Mouse (Mus musculus) small intestine, adult 2 months (tissue): ENCODE data around the gene Zfp1.

Experiments used
- CTCF ChIP-seq: fragments of 200-500 bp; IDR thresholded peaks from 2 replicates; pipeline ENCODE4 v1.5.1; 2012; ENCODE audit warnings: low read depth, mild to moderate bottlenecking, control low read depth, inconsistent platforms, low read length, moderate library complexity, mixed read lengths; ENCODE audit not compliant: insufficient replicate concordance, insufficient read length; ENCODE audit errors: extremely low read depth
- POLR2A ChIP-seq: fragments of 200-500 bp; IDR thresholded peaks from 2 replicates; pipeline ENCODE4 v1.6.1; 2012; ENCODE audit warnings: low read depth, mild to moderate bottlenecking, control low read depth, inconsistent platforms, low read length, moderate library complexity

DNA sequence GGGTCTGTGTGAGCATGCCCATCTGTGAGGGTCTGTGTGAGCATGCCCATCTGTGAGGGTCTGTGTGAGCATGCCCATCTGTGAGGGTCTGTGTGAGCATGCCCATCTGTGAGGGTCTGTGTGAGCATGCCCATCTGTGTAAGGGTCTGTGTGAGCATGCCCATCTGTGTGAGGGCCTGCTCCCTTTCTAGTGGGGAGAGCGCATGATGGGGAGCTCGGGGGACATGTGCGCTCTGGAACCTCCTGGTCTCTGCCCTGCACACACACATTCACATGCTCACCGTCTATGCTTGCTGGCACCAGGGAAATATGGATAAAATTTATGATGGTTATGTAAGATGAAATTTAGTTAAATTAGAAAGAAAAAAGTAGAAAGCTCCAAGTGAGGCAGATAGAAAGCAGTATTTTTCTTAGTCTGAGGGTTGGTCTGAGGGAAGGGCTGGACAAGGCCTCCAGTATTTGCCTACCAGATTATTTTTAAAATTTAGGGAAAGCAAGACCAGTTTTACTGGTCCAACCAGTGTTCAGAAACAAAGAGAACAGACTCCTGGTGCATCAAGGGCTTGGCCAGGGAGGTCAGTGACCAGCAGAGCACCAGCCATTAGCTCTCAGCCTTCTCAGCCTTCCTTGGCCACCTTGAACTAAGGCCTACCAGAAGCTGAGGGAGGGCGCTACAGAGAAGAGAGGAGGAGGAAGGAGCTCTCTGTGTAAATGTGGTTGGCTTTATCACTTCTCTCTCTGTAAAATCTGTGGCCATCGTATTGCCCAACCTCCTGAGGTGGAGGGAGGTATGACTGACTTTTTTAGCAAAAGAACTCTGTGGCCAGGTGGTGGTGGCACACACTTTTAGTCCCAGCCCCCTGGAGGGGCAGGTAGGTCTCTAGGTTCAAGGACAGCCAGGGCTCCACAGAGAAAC lies 28.2 kb upstream of the Zfp1 start:
- TF ChIP-seq CTCF (no peak), POLR2A (no peak)
